ENCODE assay signal across 8 mouse cellular contexts in the genomic region with DNA sequence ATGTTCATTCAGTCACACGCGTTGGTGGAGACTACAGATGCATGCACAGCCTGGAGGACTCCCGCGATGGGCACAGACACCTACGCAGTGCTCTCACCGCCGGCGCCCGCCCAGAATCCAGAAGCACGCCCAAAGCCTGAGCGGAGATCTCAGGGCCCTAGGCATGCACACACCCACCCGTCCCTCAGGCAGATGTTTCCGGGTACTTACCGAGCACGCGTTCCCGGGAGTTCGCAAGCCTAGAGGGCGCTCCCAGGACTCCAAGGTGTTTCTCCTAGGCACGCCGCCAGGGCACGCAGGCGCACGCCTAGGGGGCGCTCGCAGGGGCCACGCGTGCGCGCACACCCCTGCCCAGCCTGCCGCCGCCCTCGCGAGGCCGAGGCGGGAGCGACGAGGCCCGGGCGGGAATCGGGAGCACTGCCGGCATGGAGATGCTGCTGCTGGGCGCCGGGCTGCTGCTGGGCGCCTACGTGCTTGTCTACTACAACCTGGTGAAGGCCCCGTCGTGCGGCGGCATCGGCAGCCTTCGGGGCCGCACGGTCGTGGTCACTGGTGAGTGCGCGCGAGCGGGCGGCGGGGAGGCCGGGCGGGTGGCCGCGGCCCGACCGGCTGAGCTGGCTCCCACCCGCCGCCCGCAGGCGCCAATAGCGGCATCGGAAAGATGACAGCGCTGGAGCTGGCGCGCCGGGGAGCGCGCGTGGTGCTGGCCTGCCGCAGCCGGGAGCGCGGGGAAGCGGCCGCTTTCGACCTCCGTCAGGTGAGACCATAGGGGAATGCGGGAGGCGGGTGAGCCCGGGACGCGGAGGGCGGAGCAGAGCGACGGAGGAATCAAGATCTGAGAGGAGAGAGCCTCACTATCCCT. TPM values are rescaled to one million over a fixed set of nuclear protein-coding genes. Genes with fewer than 3 reads are reported as not detected.
A peak's percentile ranks its signal among the peaks of the same experiment; 100 is the strongest.
DNase-seq lines count a peak whose midpoint lies in the region; ATAC-seq and TF ChIP-seq lines count a peak whose summit lies in the region.

A gene (plus strand): TSS at position 334 of the 862 bp plus-strand sequence.

- no peaks in the 10 kb centered on the region; the same call in none of the 2 replicates for H3K36me3 ChIP-seq in ES-Bruce4 (ENCODE audit: control insufficient read depth, insufficient read depth, low read length, poor library complexity, severe bottlenecking)
- H3K36me3 ChIP-seq in forebrain, embryonic 14.5 days (ENCODE audit: control insufficient read depth, insufficient read depth, low read length), result peaks cover 40% of the 10 kb centered on the region

- H3K9me3 ChIP-seq in ES-Bruce4 (replicated peaks; ENCODE audit: control insufficient read depth, insufficient read depth, low read length, poor library complexity, severe bottlenecking), result no peaks in the 10 kb centered on the region
- H3K9me3 ChIP-seq in forebrain, embryonic 14.5 days (replicated peaks; ENCODE audit: control insufficient read depth, low read length), result no peaks in the 10 kb centered on the region

- peak within 1 kb of the TSS; percentile 90 for H3K9ac ChIP-seq in ES-Bruce4 (ENCODE audit: low read depth, poor library complexity, severe bottlenecking)
- H3K9ac ChIP-seq in forebrain, embryonic 14.5 days (ENCODE audit: low read length), result peak within 1 kb of the TSS; percentile 84

- H3K27ac ChIP-seq in ES-Bruce4 (ENCODE audit: insufficient read depth, low read length), result no peak within 1 kb of the TSS
- peak within 1 kb of the TSS; percentile 93 for H3K27ac ChIP-seq in forebrain, embryonic 14.5 days (ENCODE audit: low read depth, low read length)

- WGBS in forebrain, embryonic 14.5 days, result under 1% methylated on average over 83 of the region's 96 CpGs
- WGBS in lung, adult 2 months, result under 1% methylated on average over 94 of the region's 96 CpGs

- peak within 1 kb of the TSS; percentile 83 for H3K4me3 ChIP-seq in ES-Bruce4 (ENCODE audit: low read depth, low read length)
- peak within 1 kb of the TSS; percentile 72 for H3K4me3 ChIP-seq in forebrain, embryonic 14.5 days (ENCODE audit: low read depth, low read length)
- peak within 1 kb of the TSS; percentile 60 for H3K4me3 ChIP-seq in lung, adult 2 months (replicated peaks; ENCODE audit: extremely low read depth, low read depth, low read length)

- no peak for TF ChIP-seq POLR2A in ES-Bruce4 (IDR thresholded peaks at IDR 0.05; ENCODE audit: insufficient read depth, low read length)
- no peak for TF ChIP-seq POLR2A in lung, adult 2 months (IDR thresholded peaks at IDR 0.05; ENCODE audit: borderline replicate concordance, extremely low read depth, low read depth, low read length)

- peak within 1 kb of the TSS; percentile 89 for H3K4me2 ChIP-seq in forebrain, embryonic 14.5 days (ENCODE audit: low read length)

- H3K4me1 ChIP-seq in ES-Bruce4 (ENCODE audit: control insufficient read depth, insufficient read depth, low read length), result no peaks in the 10 kb centered on the region
- H3K4me1 ChIP-seq in forebrain, embryonic 14.5 days (ENCODE audit: control insufficient read depth, insufficient read depth, low read length), result 0 out of 2 replicates have a peak, but pooled peaks cover 7% of the 10 kb centered on the region
- H3K4me1 ChIP-seq in lung, adult 2 months (ENCODE audit: control insufficient read depth, insufficient read depth, low read length), result peaks cover 16% of the 10 kb centered on the region

- ATAC-seq in cerebellum, adult (ENCODE audit: insufficient number of reproducible peaks, low FRiP score, low TSS enrichment), result peak; percentile 67; the same call in 1 of the 2 replicates
- peak; percentile 91 for ATAC-seq in forebrain, embryonic 14.5 days
- peak; percentile 43; the same call in 1 of the 2 replicates for ATAC-seq in neutrophil, adult 5-6 weeks (ENCODE audit: extremely low read depth, insufficient number of reproducible peaks, low FRiP score, poor library complexity, severe bottlenecking)

- peak; percentile 95 for DNase-seq in forebrain, embryonic 14.5 days (ENCODE audit: low spot score)
- peak; percentile 84 for DNase-seq in heart, postnatal 25 days (ENCODE audit: low spot score)
- DNase-seq in layer of hippocampus, adult 18-20 months (ENCODE audit: low spot score in 2 of 2), result peak; percentile 83 to 86
- peak; percentile 95 for DNase-seq in lung, adult 2 months
- peak; percentile 84 to 87 for DNase-seq in thymus, adult 18-20 months

- H3K27me3 ChIP-seq in ES-Bruce4 (ENCODE audit: control insufficient read depth, insufficient read depth, low read length, poor library complexity, severe bottlenecking), result no peaks in the 10 kb centered on the region
- H3K27me3 ChIP-seq in forebrain, embryonic 14.5 days (replicated peaks; ENCODE audit: control insufficient read depth, insufficient read depth, low read length), result no peaks in the 10 kb centered on the region

- peak; percentile 87 for TF ChIP-seq CTCF in ES-Bruce4 (IDR thresholded peaks at IDR 0.05; ENCODE audit: low read depth, low read length)
- peak; percentile 56 for TF ChIP-seq CTCF in lung, adult 2 months (IDR thresholded peaks at IDR 0.05; ENCODE audit: insufficient read depth, low read length)

- intact Hi-C loops in heart, postnatal 25 days (cut with DNase I), result no loop called here

- peak; percentile 71; the same call in 1 of the 2 replicates for TF ChIP-seq EP300 in ES-Bruce4 (IDR thresholded peaks at IDR 0.05; ENCODE audit: insufficient read depth, low read depth, low read length)

RNA-seq across cellular contexts. Expression of the gene that starts here (rescaled TPM):
- 8.7 and 10.7 TPM in 2 replicates for polyA plus RNA-seq in ES-Bruce4 (2011; ENCODE audit: insufficient read depth, insufficient read length, low read depth, missing spikeins)
- polyA plus RNA-seq in forebrain, embryonic 14.5 days (2014; fragmentation: Nextera tagmentation; extraction: Ambion mirVana), result 36.6 and 38.8 TPM in 2 replicates
- total RNA-seq in heart, postnatal 25 days (2021), result 1 to 10 TPM; 3.2 to 4.4 TPM
- 1 to 10 TPM; 5.0 TPM for total RNA-seq in layer of hippocampus, adult 18-20 months (2021)
- polyA plus RNA-seq in lung, adult 2 months (2012; rRNA removed), result 7.9 and 8.7 TPM in 2 replicates
- total RNA-seq in neutrophil, adult 5-6 weeks (2017), result 0.61 and 1.2 TPM in 2 replicates
